Mouse (Mus musculus) hindbrain, embryonic 13.5 days (tissue): ENCODE data around the gene Ntmt1. TPM values are rescaled to one million over a fixed set of nuclear protein-coding genes. Genes with fewer than 3 reads are reported as not detected.

Experiments used
- ATAC-seq: fragments of 200-750 bp; cut with Nextera tagmentation; 2 replicates; pipeline ENCODE4 v1.8.0; 2017; ENCODE audit warnings: moderate TSS enrichment; ENCODE audit not compliant: low FRiP score
- H3K27ac ChIP-seq: fragments of 300-500 bp; sonication (generic); 2 replicates; pipeline ENCODE4 v1.5.1; 2015; ENCODE audit warnings: inconsistent platforms, mild to moderate bottlenecking, moderate library complexity
- H3K27me3 ChIP-seq: fragments of 300-500 bp; sonication (generic); 2 replicates; pipeline ENCODE4 v1.6.1; 2015; ENCODE audit warnings: mild to moderate bottlenecking, inconsistent platforms
- H3K36me3 ChIP-seq: fragments of 300-500 bp; sonication (generic); 2 replicates; pipeline ENCODE4 v1.6.1; 2015; ENCODE audit warnings: mild to moderate bottlenecking, inconsistent platforms
- H3K4me1 ChIP-seq: fragments of 300-500 bp; sonication (generic); replicated peaks from 2 replicates; pipeline ENCODE4 v1.6.1; 2015; ENCODE audit warnings: inconsistent platforms
- H3K4me2 ChIP-seq: fragments of 300-500 bp; sonication (generic); 2 replicates; pipeline ENCODE4 v1.6.1; 2015; ENCODE audit warnings: inconsistent platforms, mild to moderate bottlenecking, moderate library complexity
- H3K4me3 ChIP-seq: fragments of 300-500 bp; sonication (generic); 2 replicates; pipeline ENCODE4 v1.5.1; 2015; ENCODE audit warnings: mild to moderate bottlenecking, inconsistent platforms
- H3K9ac ChIP-seq: fragments of 300-500 bp; sonication (generic); 2 replicates; pipeline ENCODE4 v1.6.1; 2015; ENCODE audit warnings: mild to moderate bottlenecking, inconsistent platforms
- H3K9me3 ChIP-seq: fragments of 300-500 bp; sonication (generic); 2 replicates; pipeline ENCODE4 v1.6.1; 2016; ENCODE audit warnings: inconsistent platforms
- WGBS: fragments of 180-500 bp; shearing (Covaris S2); methylation state at CpG from one replicate; pipeline ENCODE4 v1.1.7; 2015; 5-methylcytosine and 5-hydroxymethylcytosine counted together
- polyA plus RNA-seq: library from polyadenylated mRNA; unstranded; fragments of >200 nt; fragmentation: Nextera tagmentation; extraction: Ambion mirVana; gene quantifications from 2 replicates; pipeline ENCODE4 v1.2.1, GENCODE M21; 2015

Ntmt1 gene
- polyA plus RNA-seq, 1 experiment from 2014 or later = 108 TPM

GRCm38 (mm10) chr2:30829315-30829714 is 21.7 kb downstream of the Ntmt1 start:
- ATAC-seq = no peak
- peaks cover 30% of the 10 kb centered on the region for H3K4me1 ChIP-seq
- H3K9ac ChIP-seq = no peak overlapping the region
- H3K4me3 ChIP-seq = no peak overlapping the region
- no peak overlapping the region for H3K27ac ChIP-seq
- no peaks in the 10 kb centered on the region for H3K9me3 ChIP-seq
- H3K4me2 ChIP-seq = no peak overlapping the region
- H3K27me3 ChIP-seq = no peaks in the 10 kb centered on the region
- H3K36me3 ChIP-seq = peaks cover 26% of the 10 kb centered on the region
- 37% methylated on average over 5 of the region's 5 CpGs for WGBS

GRCm38 (mm10) chr2:30830283-30830795 is 22.7 kb downstream of the Ntmt1 start, which contains the start of gene Asb6:
Gene Asb6, minus strand, starts transcription at chr2:30830333.
- peaks cover 30% of the 10 kb centered on the region for H3K4me1 ChIP-seq
- no peaks in the 10 kb centered on the region for H3K9me3 ChIP-seq
- no peak within 1 kb of the TSS for H3K27ac ChIP-seq
- H3K27me3 ChIP-seq = no peaks in the 10 kb centered on the region
- no peak for ATAC-seq
- no peak within 1 kb of the TSS for H3K4me2 ChIP-seq
- H3K9ac ChIP-seq = no peak within 1 kb of the TSS; the same call in 1 of the 2 replicates
- H3K4me3 ChIP-seq = no peak within 1 kb of the TSS
- 20% methylated on average over 4 of the region's 4 CpGs for WGBS
- peaks cover 16% of the 10 kb centered on the region for H3K36me3 ChIP-seq

GRCm38 (mm10) chr2:30833644-30834043 is 26.0 kb downstream of the Ntmt1 start:
- WGBS = 40% methylated on average over 5 of the region's 5 CpGs
- no peaks in the 10 kb centered on the region for H3K9me3 ChIP-seq
- no peak for ATAC-seq
- H3K27ac ChIP-seq = peak overlapping the region; percentile 53
- H3K9ac ChIP-seq = no peak overlapping the region; the same call in 1 of the 2 replicates
- no peak overlapping the region for H3K4me2 ChIP-seq
- no peaks in the 10 kb centered on the region for H3K36me3 ChIP-seq
- H3K4me3 ChIP-seq = no peak overlapping the region
- H3K4me1 ChIP-seq = peaks cover 26% of the 10 kb centered on the region
- H3K27me3 ChIP-seq = no peaks in the 10 kb centered on the region

GRCm38 (mm10) chr2:30834373-30835022 is 26.9 kb downstream of the Ntmt1 start, which contains the start of gene Prrx2:
Gene Prrx2, plus strand, starts transcription at chr2:30834972.
- H3K27me3 ChIP-seq = no peaks in the 10 kb centered on the region
- no peaks in the 10 kb centered on the region for H3K36me3 ChIP-seq
- H3K9me3 ChIP-seq = no peaks in the 10 kb centered on the region
- no peak within 1 kb of the TSS for H3K4me2 ChIP-seq
- H3K9ac ChIP-seq = no peak within 1 kb of the TSS; the same call in 1 of the 2 replicates
- H3K27ac ChIP-seq = 0 out of 2 replicates have a peak within 1 kb of the TSS, but pooled peaks have one; percentile 52
- H3K4me1 ChIP-seq = peaks cover 26% of the 10 kb centered on the region
- no peak for ATAC-seq
- 70% methylated on average over 7 of the region's 10 CpGs for WGBS
- no peak within 1 kb of the TSS for H3K4me3 ChIP-seq

- Histone ChIP-seq H3K9ac (0 out of 2 replicates have a peak overlapping the region, but pooled peaks have one; percentile 13), H3K9me3 (no peaks in the 10 kb centered on the region), H3K4me1 (peaks cover 26% of the 10 kb centered on the region), H3K4me2 (peak overlapping the region; percentile 10; the same call in 1 of the 2 replicates), H3K4me3 (no peak overlapping the region), H3K36me3 (no peaks in the 10 kb centered on the region), H3K27me3 (0 out of 2 replicates have a peak, but pooled peaks cover under 1% of the 10 kb centered on the region), H3K27ac (no peak overlapping the region)
- no peak for ATAC-seq
- 10% methylated on average over 21 of the region's 21 CpGs for WGBS
Observed at GRCm38 (mm10) chr2:30836238-30836990, 28.8 kb downstream of the Ntmt1 start.

GRCm38 (mm10) chr2:30842615-30843014 is 35.0 kb downstream of the Ntmt1 start:
- no peak for ATAC-seq
- H3K4me1 ChIP-seq = peaks cover 16% of the 10 kb centered on the region
- H3K9ac ChIP-seq = peak overlapping the region; percentile 13; the same call in 1 of the 2 replicates
- H3K36me3 ChIP-seq = no peaks in the 10 kb centered on the region
- H3K4me3 ChIP-seq = no peak overlapping the region
- H3K27me3 ChIP-seq = peaks cover 54% of the 10 kb centered on the region
- no peak overlapping the region for H3K4me2 ChIP-seq
- H3K9me3 ChIP-seq = no peaks in the 10 kb centered on the region
- WGBS = 64% methylated on average over 10 of the region's 10 CpGs
- H3K27ac ChIP-seq = no peak overlapping the region

GRCm38 (mm10) chr2:30845152-30846070 is 37.8 kb downstream of the Ntmt1 start:
- Histone ChIP-seq H3K27ac (no peak overlapping the region), H3K4me3 (peak overlapping the region; percentile 47), H3K4me1 (peaks cover 16% of the 10 kb centered on the region), H3K4me2 (peak overlapping the region; percentile 80), H3K9ac (peak overlapping the region; percentile 69), H3K9me3 (no peaks in the 10 kb centered on the region), H3K27me3 (peaks cover 54% of the 10 kb centered on the region), H3K36me3 (no peaks in the 10 kb centered on the region)
- ATAC-seq = no peak
- WGBS = under 1% methylated on average over 75 of the region's 80 CpGs

- Histone ChIP-seq H3K4me3 (no peak overlapping the region; the same call in 1 of the 2 replicates), H3K27me3 (peaks cover 54% of the 10 kb centered on the region), H3K4me1 (peaks cover 18% of the 10 kb centered on the region), H3K9ac (no peak overlapping the region), H3K36me3 (no peaks in the 10 kb centered on the region), H3K4me2 (peak overlapping the region; percentile 80), H3K9me3 (no peaks in the 10 kb centered on the region), H3K27ac (no peak overlapping the region)
- no peak for ATAC-seq
- WGBS = 87% methylated on average over 8 of the region's 8 CpGs
Observed at GRCm38 (mm10) chr2:30846236-30846635, 38.6 kb downstream of the Ntmt1 start.

- H3K4me2 ChIP-seq = peak overlapping the region; percentile 17; the same call in 1 of the 2 replicates
- no peak overlapping the region for H3K4me3 ChIP-seq
- peaks cover 18% of the 10 kb centered on the region for H3K4me1 ChIP-seq
- H3K9me3 ChIP-seq = no peaks in the 10 kb centered on the region
- H3K9ac ChIP-seq = no peak overlapping the region
- 27% methylated on average over 6 of the region's 6 CpGs for WGBS
- ATAC-seq = no peak
- no peak overlapping the region for H3K27ac ChIP-seq
- no peaks in the 10 kb centered on the region for H3K36me3 ChIP-seq
- peaks cover 50% of the 10 kb centered on the region for H3K27me3 ChIP-seq
Observed at GRCm38 (mm10) chr2:30846723-30847122, 39.1 kb downstream of the Ntmt1 start.

GRCm38 (mm10) chr2:30848184-30848583 is 40.6 kb downstream of the Ntmt1 start:
- Histone ChIP-seq H3K9me3 (no peaks in the 10 kb centered on the region), H3K27ac (no peak overlapping the region), H3K27me3 (peaks cover 41% of the 10 kb centered on the region), H3K4me1 (peaks cover 31% of the 10 kb centered on the region), H3K36me3 (no peaks in the 10 kb centered on the region), H3K4me3 (no peak overlapping the region), H3K9ac (no peak overlapping the region), H3K4me2 (no peak overlapping the region)
- 58% methylated on average over 8 of the region's 8 CpGs for WGBS
- ATAC-seq = no peak

GRCm38 (mm10) chr2:30850581-30850980 is 43.0 kb downstream of the Ntmt1 start:
- Histone ChIP-seq H3K36me3 (no peaks in the 10 kb centered on the region), H3K27me3 (peaks cover 19% of the 10 kb centered on the region), H3K4me2 (no peak overlapping the region), H3K4me3 (no peak overlapping the region), H3K9me3 (no peaks in the 10 kb centered on the region), H3K4me1 (peaks cover 26% of the 10 kb centered on the region), H3K27ac (no peak overlapping the region), H3K9ac (no peak overlapping the region)
- 62% methylated on average over 6 of the region's 6 CpGs for WGBS
- no peak for ATAC-seq
